In the genomic region with DNA sequence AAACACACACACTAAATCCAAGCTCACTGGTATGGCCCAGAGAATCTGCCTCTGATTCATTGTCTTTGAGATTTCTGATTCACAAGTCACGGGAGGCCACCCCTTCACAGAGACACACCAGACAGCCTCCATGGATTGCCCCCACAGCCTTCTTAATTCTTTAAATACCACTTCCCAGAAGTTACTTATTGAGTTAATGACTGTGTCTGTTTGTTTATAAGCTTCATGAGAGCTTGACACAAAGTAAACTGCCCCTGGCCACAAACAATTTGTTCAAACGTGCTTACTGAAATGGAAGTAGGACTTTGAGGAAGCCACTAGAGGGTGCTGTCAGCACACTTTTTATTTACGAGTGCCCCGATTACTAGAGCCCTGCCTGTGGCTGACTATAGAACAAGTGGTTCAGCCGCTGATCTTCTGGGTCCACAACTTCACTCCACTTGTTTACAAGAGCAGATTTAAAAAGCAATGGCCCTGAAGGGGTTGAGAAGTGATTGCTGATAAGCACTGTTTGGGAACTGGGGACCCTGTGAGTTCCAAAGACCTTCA, we compare ENCODE assay signal across 9 mouse cellular contexts.
DNase-seq lines count a peak whose midpoint lies in the region; ATAC-seq and TF ChIP-seq lines count a peak whose summit lies in the region.
"Had no signal": no experiment of that assay in that cellular context is flagged by ENCODE, and none has a peak within 500 bp of the region (broad histone marks: within the 10 kb centered on the region; RNA-seq: fewer than 3 reads in every experiment).

No protein-coding gene starts in this region.

- TF ChIP-seq POLR2A in spleen, adult 2 months (IDR thresholded peaks at IDR 0.05; ENCODE audit: low read depth, low read length) = no peak

- no peaks in the 10 kb centered on the region for H3K4me1 ChIP-seq in forebrain, postnatal 0 days (ENCODE audit: insufficient read depth)
- H3K4me1 ChIP-seq in intestine, embryonic 15.5 days (replicated peaks) = no peaks in the 10 kb centered on the region
- no peaks in the 10 kb centered on the region for H3K4me1 ChIP-seq in midbrain, embryonic 14.5 days (ENCODE audit: control insufficient read depth, insufficient read depth, low read length)
- no peaks in the 10 kb centered on the region for H3K4me1 ChIP-seq in spleen, adult 2 months (ENCODE audit: control insufficient read depth, insufficient read depth, insufficient read length)
- H3K4me1 ChIP-seq: lung, embryonic 15.5 days had no signal

- ATAC-seq in forebrain, postnatal 0 days = peak; percentile 81
- peak; percentile 67 for ATAC-seq in intestine, embryonic 15.5 days
- ATAC-seq in midbrain, embryonic 14.5 days (ENCODE audit: low FRiP score, low TSS enrichment) = peak; percentile 58; the same call in 1 of the 2 replicates

- intact Hi-C loops in left cerebral cortex, postnatal 14 days (cut with DNase I) = loop anchor here (1.0 to 10.0 kb wide), 3 partner anchors 78 to 975 kb away; no protein-coding TSS in a partner anchor

- no peaks in the 10 kb centered on the region for H3K9me3 ChIP-seq in forebrain, postnatal 0 days (ENCODE audit: low read length)
- H3K9me3 ChIP-seq in intestine, embryonic 15.5 days = no peaks in the 10 kb centered on the region
- no peaks in the 10 kb centered on the region for H3K9me3 ChIP-seq in midbrain, embryonic 14.5 days (ENCODE audit: control insufficient read depth, low read length)
- H3K9me3 ChIP-seq: lung, embryonic 15.5 days had no signal

- H3K27ac ChIP-seq in forebrain, postnatal 0 days (ENCODE audit: low read depth, low read length) = no peak overlapping the region
- no peak overlapping the region for H3K27ac ChIP-seq in intestine, embryonic 15.5 days
- H3K27ac ChIP-seq in midbrain, embryonic 14.5 days (replicated peaks; ENCODE audit: low read depth, low read length) = no peak overlapping the region
- no peak overlapping the region for H3K27ac ChIP-seq in spleen, adult 2 months (ENCODE audit: insufficient read depth, low read length)
- H3K27ac ChIP-seq: lung, embryonic 15.5 days had no signal

- H3K36me3 ChIP-seq in forebrain, postnatal 0 days (ENCODE audit: insufficient read depth) = no peaks in the 10 kb centered on the region
- no peaks in the 10 kb centered on the region for H3K36me3 ChIP-seq in intestine, embryonic 15.5 days
- H3K36me3 ChIP-seq in midbrain, embryonic 14.5 days (ENCODE audit: control insufficient read depth, insufficient read depth, low read length) = no peaks in the 10 kb centered on the region
- H3K36me3 ChIP-seq in spleen, adult 2 months (ENCODE audit: control insufficient read depth, insufficient read depth, low read length) = no peaks in the 10 kb centered on the region
- H3K36me3 ChIP-seq: lung, embryonic 15.5 days had no signal

- peak; percentile 82 for TF ChIP-seq CTCF in forebrain, postnatal 0 days (IDR thresholded peaks at IDR 0.05; ENCODE audit: low read depth)
- TF ChIP-seq CTCF in spleen, adult 2 months (IDR thresholded peaks at IDR 0.05; ENCODE audit: extremely low read depth, insufficient read depth, insufficient read length, insufficient replicate concordance) = peak; percentile 37; the same call in 1 of the 2 replicates

- H3K4me2 ChIP-seq in forebrain, postnatal 0 days (ENCODE audit: low read depth) = no peak overlapping the region
- H3K4me2 ChIP-seq in intestine, embryonic 15.5 days (replicated peaks) = no peak overlapping the region
- no peak overlapping the region for H3K4me2 ChIP-seq in midbrain, embryonic 14.5 days (ENCODE audit: low read length)
- H3K4me2 ChIP-seq: lung, embryonic 15.5 days had no signal

- H3K9ac ChIP-seq in forebrain, postnatal 0 days = no peak overlapping the region
- H3K9ac ChIP-seq in intestine, embryonic 15.5 days = no peak overlapping the region
- H3K9ac ChIP-seq in midbrain, embryonic 14.5 days (replicated peaks; ENCODE audit: low read length) = no peak overlapping the region
- H3K9ac ChIP-seq: lung, embryonic 15.5 days had no signal

- no peaks in the 10 kb centered on the region for H3K27me3 ChIP-seq in forebrain, postnatal 0 days (ENCODE audit: insufficient read depth, low read length)
- no peaks in the 10 kb centered on the region for H3K27me3 ChIP-seq in intestine, embryonic 15.5 days (replicated peaks)
- no peaks in the 10 kb centered on the region for H3K27me3 ChIP-seq in midbrain, embryonic 14.5 days (ENCODE audit: control insufficient read depth, insufficient read depth, low read length)
- H3K27me3 ChIP-seq in spleen, adult 2 months (ENCODE audit: control insufficient read depth, insufficient read depth, low read length) = no peaks in the 10 kb centered on the region
- H3K27me3 ChIP-seq: lung, embryonic 15.5 days had no signal

- peak; percentile 71 for DNase-seq in gastrocnemius, adult 18-20 months (ENCODE audit: low spot score)
- DNase-seq in gastrocnemius, postnatal 25 days = no peak
- DNase-seq in cerebellum, adult 11-12 months = peak; percentile 52
- DNase-seq in forebrain, postnatal 0 days = peak; percentile 88
- DNase-seq in left cerebral cortex, postnatal 14 days (ENCODE audit: low spot score in 2 of 2) = peak; percentile 76 to 85
- peak; percentile 94 for DNase-seq in midbrain, embryonic 14.5 days
- DNase-seq in spleen, adult 2 months (ENCODE audit: low read depth in 1 of 2, low spot score in 2 of 2) = peak; percentile 59 to 60

- no peak overlapping the region for H3K4me3 ChIP-seq in forebrain, postnatal 0 days (ENCODE audit: low read depth, low read length)
- H3K4me3 ChIP-seq in intestine, embryonic 15.5 days (replicated peaks) = no peak overlapping the region
- H3K4me3 ChIP-seq in midbrain, embryonic 14.5 days (replicated peaks; ENCODE audit: low read depth, low read length) = no peak overlapping the region
- no peak overlapping the region for H3K4me3 ChIP-seq in spleen, adult 2 months (ENCODE audit: extremely low read depth, insufficient read depth, insufficient read length)
- H3K4me3 ChIP-seq: lung, embryonic 15.5 days had no signal

- 11% methylated on average over 5 of the region's 5 CpGs for WGBS in forebrain, postnatal 0 days
- WGBS in intestine, embryonic 15.5 days = 12% methylated on average over 5 of the region's 5 CpGs
- WGBS in midbrain, embryonic 14.5 days = 13% methylated on average over 5 of the region's 5 CpGs
- 22% methylated on average over 5 of the region's 5 CpGs for WGBS in spleen, adult 2 months
